Mouse (Mus musculus) CD4-positive, CD25-positive, alpha-beta regulatory T cell (primary cell): ENCODE data around the gene Elavl3. TPM values are rescaled to one million over a fixed set of nuclear protein-coding genes. Genes with fewer than 3 reads are reported as not detected.

Source experiments
- polyA plus RNA-seq: library from polyadenylated mRNA; unstranded; fragments of 100-300 nt; shearing (Covaris generic); gene quantifications from one replicate; pipeline ENCODE4 v1.2.1, GENCODE M21; 2017

The Elavl3 gene
- not detected for polyA plus RNA-seq

GRCm38 (mm10) chr9:22051958-22052254, at the start of gene Elavl3:
Gene Elavl3, minus strand, starts transcription at chr9:22052023.

GRCm38 (mm10) chr9:22098993-22099696, 47.3 kb upstream of the Elavl3 start, which contains the start of gene Cnn1:
Gene Cnn1, plus strand, starts transcription at chr9:22099216.

GRCm38 (mm10) chr9:22085022-22085834, 33.4 kb upstream of the Elavl3 start, which contains the start of gene Ecsit:
Gene Ecsit, minus strand, starts transcription at chr9:22085438.

GRCm38 (mm10) chr9:22070791-22071573, 19.2 kb upstream of the Elavl3 start, which contains the start of the genes Gm49318 and Zfp653:
Gene Gm49318, minus strand, starts transcription at chr9:22071259.
Gene Zfp653, minus strand, starts transcription at chr9:22071376.

GRCm38 (mm10) chr9:22002194-22003162, 49.3 kb downstream of the Elavl3 start, which contains the start of the genes Ccdc151 and Prkcsh:
Gene Ccdc151, minus strand, starts transcription at chr9:22002634.
Gene Prkcsh, plus strand, starts transcription at chr9:22002806.

GRCm38 (mm10) chr9:21989230-21990110, 62.4 kb downstream of the Elavl3 start, which contains the start of gene Rgl3:
Gene Rgl3, minus strand, starts transcription at chr9:21989446.

Other genes with a start within 250 kb of the Elavl3 start
- gene Angptl8, start 216.5 kb downstream of the Elavl3 start, polyA plus RNA-seq: not detected
- 2.1 TPM for gene Dock6, start 199.4 kb downstream of the Elavl3 start, polyA plus RNA-seq
- gene Rab3d, start 133.8 kb downstream of the Elavl3 start, polyA plus RNA-seq: 9.3 TPM
- 0.20 TPM for gene Ccdc159, start 124.6 kb downstream of the Elavl3 start, polyA plus RNA-seq
- 1.7 TPM for gene Tmem205, start 124.5 kb downstream of the Elavl3 start, polyA plus RNA-seq
- gene Plppr2, start 115.0 kb downstream of the Elavl3 start, polyA plus RNA-seq: 1.1 TPM
- gene Swsap1, start 96.3 kb downstream of the Elavl3 start, polyA plus RNA-seq: 14.6 TPM
- 0.45 TPM for gene Epor, start 88.5 kb downstream of the Elavl3 start, polyA plus RNA-seq
- not detected for gene Rgl3, start 62.6 kb downstream of the Elavl3 start, polyA plus RNA-seq
- gene Ccdc151, start 49.4 kb downstream of the Elavl3 start, polyA plus RNA-seq: not detected
- gene Prkcsh, start 49.2 kb downstream of the Elavl3 start, polyA plus RNA-seq: 83.1 TPM
- gene Gm49318, start 19.2 kb upstream of the Elavl3 start, polyA plus RNA-seq: not detected
- gene Zfp653, start 19.4 kb upstream of the Elavl3 start, polyA plus RNA-seq: 26.5 TPM
- 52.0 TPM for gene Ecsit, start 33.4 kb upstream of the Elavl3 start, polyA plus RNA-seq
- gene Cnn1, start 47.2 kb upstream of the Elavl3 start, polyA plus RNA-seq: 0.07 TPM
- 72.2 TPM for gene Elof1, start 65.1 kb upstream of the Elavl3 start, polyA plus RNA-seq
- gene Acp5, start 83.7 kb upstream of the Elavl3 start, polyA plus RNA-seq: 278 TPM
- gene Pigyl, start 104.8 kb upstream of the Elavl3 start, polyA plus RNA-seq: 38.4 TPM
- gene Zfp872, start 136.1 kb upstream of the Elavl3 start, polyA plus RNA-seq: not detected
- gene Zfp809, start 173.7 kb upstream of the Elavl3 start, polyA plus RNA-seq: 46.6 TPM
- gene Zfp599, start 207.9 kb upstream of the Elavl3 start, polyA plus RNA-seq: 4.5 TPM